Mouse (Mus musculus) stomach, embryonic 14.5 days (tissue): Measurements from ENCODE around the gene Serpina1f. TPM values are rescaled to one million over a fixed set of nuclear protein-coding genes. Genes with fewer than 3 reads are reported as not detected.
"Not testable (repeated sequence)": the region's sequence is repeated elsewhere in the genome, so short reads cannot be mapped to it uniquely, and the experiment has no call there.

ENCODE experiments used
- ATAC-seq: fragments of 200-750 bp; cut with Nextera tagmentation; 2 replicates; pipeline ENCODE4 v1.8.0; 2017; ENCODE audit warnings: low read depth, moderate TSS enrichment; ENCODE audit not compliant: insufficient number of reproducible peaks, insufficient read depth, low FRiP score
- H3K27ac ChIP-seq: fragments of 300-500 bp; sonication (generic); 2 replicates; pipeline ENCODE4 v1.5.1; 2014; ENCODE audit warnings: mild to moderate bottlenecking, low read length, moderate library complexity, mixed read lengths
- H3K27me3 ChIP-seq: fragments of 300-500 bp; sonication (generic); 2 replicates; pipeline ENCODE4 v1.6.1; 2014; ENCODE audit warnings: low read length, control low read depth, mixed read lengths; ENCODE audit not compliant: control insufficient read depth, insufficient read depth
- H3K36me3 ChIP-seq: fragments of 300-500 bp; sonication (generic); 2 replicates; pipeline ENCODE4 v1.6.1; 2014; ENCODE audit warnings: mild to moderate bottlenecking, control low read depth, low read length, moderate library complexity, mixed read lengths; ENCODE audit not compliant: control insufficient read depth, insufficient read depth
- H3K4me1 ChIP-seq: fragments of 300-500 bp; sonication (generic); 2 replicates; pipeline ENCODE4 v1.6.1; 2014; ENCODE audit warnings: low read length, control low read depth, mixed read lengths; ENCODE audit not compliant: control insufficient read depth, insufficient read depth
- H3K4me2 ChIP-seq: fragments of 300-500 bp; sonication (generic); replicated peaks from 2 replicates; pipeline ENCODE4 v1.6.1; 2014; ENCODE audit warnings: low read depth, low read length, control low read depth
- H3K4me3 ChIP-seq: fragments of 300-500 bp; sonication (generic); 2 replicates; pipeline ENCODE4 v1.5.1; 2014; ENCODE audit warnings: low read depth, low read length, control low read depth
- H3K9ac ChIP-seq: fragments of 300-500 bp; sonication (generic); replicated peaks from 2 replicates; pipeline ENCODE4 v1.6.1; 2014; ENCODE audit warnings: low read depth, mild to moderate bottlenecking, control low read depth, low read length, moderate library complexity, mixed read lengths
- H3K9me3 ChIP-seq: fragments of 300-500 bp; sonication (generic); 2 replicates; pipeline ENCODE4 v1.6.1; 2016; ENCODE audit warnings: low read depth, low read length, control low read depth; ENCODE audit not compliant: control insufficient read depth
- WGBS: fragments of 180-500 bp; shearing (Covaris S2); extraction: QIAGEN DNeasy Blood & Tissue Kit; methylation state at CpG from one replicate; pipeline ENCODE4 v1.1.7; 2014; 5-methylcytosine and 5-hydroxymethylcytosine counted together
- polyA plus RNA-seq: library from polyadenylated mRNA; unstranded; fragments of >200 nt; fragmentation: Nextera tagmentation; extraction: Ambion mirVana; gene quantifications from 2 replicates; pipeline ENCODE4 v1.2.1, GENCODE M21; 2014

Serpina1f gene
- polyA plus RNA-seq, result not detected in 2 replicates

DNA sequence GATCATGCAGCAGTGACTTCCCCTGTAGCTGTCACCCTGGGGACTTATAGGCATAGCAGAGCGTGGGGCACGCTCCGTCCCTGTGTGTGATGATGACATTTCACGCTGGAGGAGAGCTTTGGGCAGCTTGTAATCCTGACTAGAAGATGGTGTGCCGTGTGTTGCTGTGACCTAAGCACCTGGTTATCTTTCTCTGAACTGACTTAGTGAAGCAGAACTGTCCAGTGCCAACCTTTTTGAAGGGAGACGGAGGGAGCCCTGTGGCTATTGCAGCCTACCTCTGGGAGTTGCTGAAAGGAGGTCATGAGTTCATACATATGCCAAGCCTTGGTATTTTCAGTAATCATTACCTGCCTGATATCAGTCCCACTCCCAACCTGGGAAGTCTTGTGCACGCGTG, at the start of gene Serpina1f:
Gene Serpina1f, minus strand, starts transcription at position 101 of the 400 bp plus-strand sequence.
- WGBS, result 85% methylated on average over 8 of the region's 8 CpGs
- Histone ChIP-seq H3K36me3 (no peaks in the 10 kb centered on the region), H3K4me3 (no peak within 1 kb of the TSS), H3K27ac (no peak within 1 kb of the TSS), H3K4me2 (no peak within 1 kb of the TSS), H3K4me1 (no peaks in the 10 kb centered on the region), H3K27me3 (no peaks in the 10 kb centered on the region), H3K9ac (no peak within 1 kb of the TSS), H3K9me3 (no peaks in the 10 kb centered on the region)
- no peak for ATAC-seq

DNA sequence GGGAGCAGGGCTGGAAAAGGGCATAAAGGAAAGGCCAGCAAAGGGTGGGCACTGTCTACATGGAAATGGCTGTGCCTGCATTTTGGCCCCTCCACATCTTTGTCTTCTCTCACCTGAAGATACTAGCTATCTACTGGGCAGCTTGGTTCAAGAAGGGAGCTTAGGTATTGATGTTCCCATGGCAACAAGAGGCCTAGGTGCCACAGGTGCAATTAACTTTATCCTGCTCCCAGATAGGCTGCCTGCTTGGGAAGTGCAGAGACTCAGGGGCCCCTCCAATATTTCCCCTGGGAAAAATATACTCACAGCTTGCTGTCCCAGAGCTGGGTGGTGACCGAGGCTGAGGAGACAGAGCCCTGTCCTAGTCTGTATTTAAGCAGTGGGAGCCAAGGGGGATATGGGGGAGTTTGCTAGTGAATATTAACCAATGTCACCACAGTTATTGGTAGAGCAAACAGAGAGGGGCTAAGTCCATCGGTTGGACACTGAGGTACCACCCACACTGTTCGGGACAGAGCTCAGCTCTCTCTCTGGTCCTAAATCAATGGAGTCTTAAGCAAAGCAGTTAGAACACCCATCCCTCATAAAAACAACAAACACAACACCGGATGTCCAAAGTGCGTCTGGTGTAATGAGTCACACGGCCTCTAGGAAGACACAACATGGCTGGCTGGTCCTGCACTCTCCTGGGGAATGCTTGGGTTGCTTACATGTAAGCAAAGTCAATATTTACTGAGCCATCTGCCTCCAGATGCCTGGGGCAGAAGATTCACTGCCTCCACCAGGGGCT, 42.7 kb upstream of the Serpina1f start:
- not testable (repeated sequence) for H3K36me3 ChIP-seq, H3K27me3 ChIP-seq, H3K4me3 ChIP-seq, H3K27ac ChIP-seq, H3K9me3 ChIP-seq, H3K4me2 ChIP-seq, H3K4me1 ChIP-seq, H3K9ac ChIP-seq, ATAC-seq
- 67% methylated on average over 5 of the region's 6 CpGs for WGBS

DNA sequence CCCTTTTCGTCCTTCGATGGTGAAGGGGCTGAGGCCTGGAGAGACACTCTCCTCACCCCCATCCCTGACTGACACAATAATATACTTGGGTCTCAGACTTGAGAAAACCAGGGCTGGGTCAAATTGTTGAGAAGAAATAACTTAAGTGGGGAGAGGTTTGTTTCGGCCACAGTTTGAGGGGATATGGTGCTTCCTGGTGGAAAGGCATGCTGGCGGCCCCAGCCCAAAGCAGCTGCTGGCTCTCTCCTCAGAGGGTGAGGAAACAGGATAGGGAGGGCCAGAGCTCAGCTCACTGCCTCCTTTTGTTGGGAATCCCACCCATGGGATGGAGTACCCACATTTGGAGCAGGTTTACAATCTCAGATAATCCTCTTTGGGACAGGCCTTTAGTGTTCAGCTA, 40.2 kb upstream of the Serpina1f start:
- not testable (repeated sequence) for H3K36me3 ChIP-seq, H3K4me3 ChIP-seq, H3K27ac ChIP-seq, H3K4me2 ChIP-seq, H3K27me3 ChIP-seq, H3K4me1 ChIP-seq, ATAC-seq, H3K9me3 ChIP-seq, H3K9ac ChIP-seq
- 78% methylated on average over 4 of the region's 4 CpGs for WGBS

DNA sequence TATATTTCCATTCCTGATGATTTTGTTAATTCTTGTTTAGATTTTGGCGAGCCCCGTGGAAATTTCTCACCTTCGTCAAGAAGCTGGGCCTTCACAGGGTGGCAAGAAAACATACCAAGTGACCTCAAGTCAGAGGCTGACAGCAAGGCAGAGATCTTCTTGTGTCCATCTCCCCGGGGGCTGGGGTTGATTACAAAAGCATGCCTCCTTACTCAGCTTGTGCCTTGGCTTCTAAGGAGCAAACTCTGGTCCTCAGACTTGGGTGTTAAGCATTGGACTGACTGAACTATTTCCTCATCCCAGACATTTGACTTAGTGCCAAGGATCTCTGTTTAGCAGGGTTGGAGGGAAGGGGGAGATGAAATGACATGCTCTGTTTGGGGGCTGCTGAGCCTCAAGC, 39.8 kb upstream of the Serpina1f start:
- not testable (repeated sequence) for H3K36me3 ChIP-seq, H3K9ac ChIP-seq, H3K4me2 ChIP-seq, H3K27ac ChIP-seq, ATAC-seq, H3K4me1 ChIP-seq, H3K9me3 ChIP-seq, H3K4me3 ChIP-seq, H3K27me3 ChIP-seq
- WGBS, result 83% methylated on average over 4 of the region's 4 CpGs

DNA sequence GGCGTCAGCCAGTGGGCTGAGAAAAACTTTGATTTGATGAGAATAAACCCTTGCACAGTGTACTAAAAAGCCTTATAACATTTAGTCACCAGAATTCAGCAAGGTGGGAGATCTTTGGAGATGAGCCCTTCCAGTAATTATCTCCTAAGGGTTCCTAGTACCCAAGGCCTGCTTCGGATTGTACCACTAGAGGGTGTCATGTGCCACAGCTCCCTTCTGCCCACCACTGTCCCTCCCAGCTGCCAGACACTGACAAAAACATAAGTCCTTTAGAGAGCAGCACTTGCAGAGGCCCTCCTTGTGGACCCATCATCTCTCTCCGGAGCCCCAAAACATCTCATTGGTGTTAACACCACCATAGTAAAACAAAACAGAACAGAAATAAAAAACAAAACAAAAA, 16.2 kb upstream of the Serpina1f start:
- no peak overlapping the region for H3K9ac ChIP-seq
- no peaks in the 10 kb centered on the region for H3K27me3 ChIP-seq
- H3K4me2 ChIP-seq, result no peak overlapping the region
- ATAC-seq, result no peak
- 76% methylated on average over 3 of the region's 3 CpGs for WGBS
- no peak overlapping the region for H3K27ac ChIP-seq
- no peak overlapping the region for H3K4me3 ChIP-seq
- H3K4me1 ChIP-seq, result no peaks in the 10 kb centered on the region
- H3K36me3 ChIP-seq, result no peaks in the 10 kb centered on the region
- no peaks in the 10 kb centered on the region for H3K9me3 ChIP-seq

DNA sequence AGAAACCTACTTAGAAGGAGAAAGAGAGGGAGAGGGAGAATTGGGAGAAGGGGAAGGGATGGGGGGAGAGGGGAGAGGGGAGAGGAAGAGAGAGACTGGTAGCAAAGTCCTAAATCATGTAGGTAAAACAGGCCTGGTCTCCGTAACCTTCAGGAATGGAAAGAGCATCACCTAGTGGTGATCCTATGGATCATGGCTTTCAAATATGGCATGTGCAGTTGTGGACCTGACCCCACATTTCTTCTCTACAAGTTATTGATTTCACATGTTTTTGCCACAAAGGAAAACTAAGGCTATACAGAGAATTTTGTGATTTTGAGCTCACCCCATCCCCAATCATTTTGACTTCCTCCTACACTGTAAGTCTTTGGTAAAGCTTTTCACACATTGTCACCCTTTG, 15.1 kb upstream of the Serpina1f start:
- Histone ChIP-seq H3K9ac (no peak overlapping the region), H3K27ac (no peak overlapping the region), H3K4me3 (no peak overlapping the region), H3K36me3 (no peaks in the 10 kb centered on the region), H3K27me3 (no peaks in the 10 kb centered on the region), H3K9me3 (no peaks in the 10 kb centered on the region), H3K4me1 (no peaks in the 10 kb centered on the region), H3K4me2 (no peak overlapping the region)
- ATAC-seq, result no peak
- 65% methylated on average over 1 of the region's 1 CpGs for WGBS

DNA sequence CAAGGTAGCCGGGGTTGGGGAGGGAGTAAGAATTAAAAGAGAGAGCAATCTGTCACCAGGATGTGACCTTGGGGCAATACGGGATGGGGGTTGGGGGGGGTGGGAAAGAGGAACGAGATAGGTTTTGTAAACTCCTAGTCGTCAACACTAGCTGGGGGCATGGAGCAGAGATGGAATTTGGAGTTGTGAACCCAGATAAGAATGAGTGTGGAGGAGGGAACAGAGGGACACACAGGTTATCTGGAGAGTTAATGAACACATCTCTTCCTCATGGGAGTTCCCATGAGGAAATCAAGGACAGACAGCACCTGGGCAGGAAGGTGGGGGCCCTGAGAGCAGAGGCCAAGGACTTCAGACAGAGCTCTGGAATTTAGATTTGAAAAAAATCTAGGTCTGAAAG, 10.8 kb upstream of the Serpina1f start:
- WGBS, result 31% methylated on average over 4 of the region's 4 CpGs
- H3K27ac ChIP-seq, result no peak overlapping the region
- H3K27me3 ChIP-seq, result no peaks in the 10 kb centered on the region
- no peak overlapping the region for H3K4me2 ChIP-seq
- H3K36me3 ChIP-seq, result no peaks in the 10 kb centered on the region
- H3K4me1 ChIP-seq, result no peaks in the 10 kb centered on the region
- no peak overlapping the region for H3K4me3 ChIP-seq
- H3K9me3 ChIP-seq, result no peaks in the 10 kb centered on the region
- no peak for ATAC-seq
- no peak overlapping the region for H3K9ac ChIP-seq

DNA sequence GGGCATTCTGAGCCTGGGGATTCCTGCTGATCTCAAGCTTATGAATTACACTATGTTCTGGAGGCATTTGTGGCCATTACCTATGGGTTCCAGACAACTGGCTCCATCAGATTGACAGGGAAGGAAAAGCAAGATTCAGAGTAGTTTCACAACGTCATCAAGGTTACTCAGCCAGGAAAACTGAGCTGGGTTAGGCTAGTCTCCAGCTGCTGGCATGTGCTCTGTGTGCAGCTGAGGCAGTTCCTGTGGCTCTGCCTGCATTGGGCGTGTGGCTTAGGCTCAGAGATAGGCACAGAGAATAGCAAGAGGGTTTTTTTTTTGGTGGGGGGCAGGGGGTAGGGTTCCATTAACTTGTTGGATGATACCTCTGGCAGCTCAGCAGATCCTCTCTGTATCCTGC, 10.2 kb upstream of the Serpina1f start:
- H3K4me1 ChIP-seq, result no peaks in the 10 kb centered on the region
- H3K4me2 ChIP-seq, result no peak overlapping the region
- H3K4me3 ChIP-seq, result no peak overlapping the region
- H3K9me3 ChIP-seq, result no peaks in the 10 kb centered on the region
- no peaks in the 10 kb centered on the region for H3K27me3 ChIP-seq
- H3K36me3 ChIP-seq, result no peaks in the 10 kb centered on the region
- no peak overlapping the region for H3K27ac ChIP-seq
- no peak for ATAC-seq
- 60% methylated on average over 2 of the region's 2 CpGs for WGBS
- H3K9ac ChIP-seq, result no peak overlapping the region
